Mouse (Mus musculus): ENCODE measurements around the gene Phospho1. TPM values are rescaled to one million over a fixed set of nuclear protein-coding genes. Genes with fewer than 3 reads are reported as not detected.

Gene Phospho1
- polyA plus RNA-seq, 1 experiment from 2014 or later = not detected

DNA sequence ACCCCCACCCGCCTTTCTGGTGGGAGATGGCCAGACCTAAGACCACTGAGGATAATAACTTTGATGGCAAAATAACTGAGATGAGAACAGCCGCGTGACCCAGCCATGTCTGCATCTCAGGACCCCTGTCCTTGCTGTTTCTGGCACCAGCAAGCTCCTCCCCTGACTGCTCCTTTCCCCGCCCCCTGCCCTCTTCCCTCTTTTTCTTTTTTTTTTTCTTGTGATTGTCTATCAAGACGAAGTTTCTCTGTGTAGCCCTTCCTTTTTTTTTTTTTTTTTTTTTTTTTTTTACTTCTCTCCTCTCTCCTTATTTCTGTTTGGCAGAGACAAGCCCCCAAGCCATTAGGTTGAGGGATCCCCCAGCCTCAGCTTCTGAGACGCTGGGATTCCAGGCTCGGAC lies 13.5 kb upstream of the Phospho1 start:
- no peak overlapping the region for H3K27ac ChIP-seq

DNA sequence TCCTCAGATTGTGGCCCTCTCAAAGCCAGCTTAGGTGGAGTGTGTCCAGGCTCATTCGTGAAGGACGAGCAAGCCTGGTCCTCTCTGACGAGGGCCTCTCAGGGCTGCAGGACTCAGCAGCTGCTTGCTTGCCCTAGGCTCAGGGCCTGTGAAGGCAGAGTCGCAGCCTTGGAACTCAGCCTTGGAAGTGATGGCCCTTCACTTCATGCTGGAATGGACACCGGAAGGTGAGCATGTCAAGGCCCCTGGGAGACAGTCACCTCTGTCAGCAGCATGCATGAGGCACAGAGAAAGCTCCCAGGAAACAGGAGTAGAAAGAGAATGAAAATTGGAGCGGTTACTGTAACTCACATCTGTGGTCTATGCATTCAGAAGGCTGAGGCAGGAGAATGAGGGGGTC lies 12.6 kb upstream of the Phospho1 start:
- Histone ChIP-seq H3K27ac (no peak overlapping the region), H3K36me3 (ENCODE audit: insufficient read depth, low read length) (no peaks in the 10 kb centered on the region), H3K4me3 (replicated peaks; ENCODE audit: low read depth, low read length) (no peak overlapping the region), H3K9me3 (replicated peaks; ENCODE audit: low read length) (no peaks in the 10 kb centered on the region), H3K27me3 (ENCODE audit: insufficient read depth, low read length) (no peaks in the 10 kb centered on the region), H3K4me2 (ENCODE audit: low read length) (no peak overlapping the region), H3K9ac (ENCODE audit: low read depth, low read length) (no peak overlapping the region), H3K4me1 (replicated peaks; ENCODE audit: insufficient read depth, low read length) (no peaks in the 10 kb centered on the region)
- ATAC-seq (replicated peaks; ENCODE audit: low FRiP score, low read depth) = no peak
- no peak for DNase-seq (ENCODE audit: low spot score)
- TF ChIP-seq CTCF (IDR thresholded peaks at IDR 0.05; ENCODE audit: low read depth) = no peak
- 87% methylated on average over 6 of the region's 6 CpGs for WGBS

More for the DNA sequence above, 13.5 kb upstream of the Phospho1 start:
- Histone ChIP-seq H3K36me3 (ENCODE audit: insufficient read depth, low read length) (no peaks in the 10 kb centered on the region), H3K4me3 (replicated peaks; ENCODE audit: low read depth, low read length) (no peak overlapping the region), H3K4me2 (ENCODE audit: low read length) (no peak overlapping the region), H3K4me1 (replicated peaks; ENCODE audit: insufficient read depth, low read length) (no peaks in the 10 kb centered on the region), H3K9ac (ENCODE audit: low read depth, low read length) (no peak overlapping the region), H3K27me3 (ENCODE audit: insufficient read depth, low read length) (no peaks in the 10 kb centered on the region), H3K9me3 (replicated peaks; ENCODE audit: low read length) (no peaks in the 10 kb centered on the region)
- DNase-seq (ENCODE audit: low spot score) = no peak
- no peak for ATAC-seq (replicated peaks; ENCODE audit: low FRiP score, low read depth)
- WGBS = 71% methylated on average over 7 of the region's 7 CpGs
- TF ChIP-seq CTCF (IDR thresholded peaks at IDR 0.05; ENCODE audit: low read depth) = no peak

DNA sequence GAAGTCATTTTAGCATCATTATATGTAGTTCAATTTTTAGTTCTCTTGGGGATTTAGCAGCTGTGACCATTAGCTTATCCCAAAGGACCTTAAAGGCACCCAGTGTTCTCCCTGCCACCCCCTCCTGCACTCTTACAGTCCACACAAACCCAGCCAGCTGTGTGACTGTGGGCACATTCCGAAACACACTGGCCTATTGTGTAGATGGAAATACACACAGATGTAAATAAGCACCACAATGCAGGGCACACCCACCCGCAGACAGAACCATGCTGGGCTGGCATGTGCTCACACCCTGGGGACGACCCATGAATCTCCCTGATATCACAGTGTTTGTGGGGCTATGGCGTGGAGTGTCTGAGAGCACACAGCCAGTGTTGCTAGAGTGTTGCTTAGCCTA lies 12.1 kb upstream of the Phospho1 start:
- H3K9ac ChIP-seq (ENCODE audit: low read depth, low read length) = no peak overlapping the region
- DNase-seq (ENCODE audit: low spot score) = no peak
- H3K27ac ChIP-seq = no peak overlapping the region
- H3K4me1 ChIP-seq (replicated peaks; ENCODE audit: insufficient read depth, low read length) = no peaks in the 10 kb centered on the region
- WGBS = 81% methylated on average over 4 of the region's 4 CpGs
- no peak overlapping the region for H3K4me2 ChIP-seq (ENCODE audit: low read length)
- ATAC-seq (replicated peaks; ENCODE audit: low FRiP score, low read depth) = no peak
- no peak overlapping the region for H3K4me3 ChIP-seq (replicated peaks; ENCODE audit: low read depth, low read length)
- H3K9me3 ChIP-seq (replicated peaks; ENCODE audit: low read length) = no peaks in the 10 kb centered on the region
- no peak for TF ChIP-seq CTCF (IDR thresholded peaks at IDR 0.05; ENCODE audit: low read depth)
- no peaks in the 10 kb centered on the region for H3K36me3 ChIP-seq (ENCODE audit: insufficient read depth, low read length)
- no peaks in the 10 kb centered on the region for H3K27me3 ChIP-seq (ENCODE audit: insufficient read depth, low read length)

DNA sequence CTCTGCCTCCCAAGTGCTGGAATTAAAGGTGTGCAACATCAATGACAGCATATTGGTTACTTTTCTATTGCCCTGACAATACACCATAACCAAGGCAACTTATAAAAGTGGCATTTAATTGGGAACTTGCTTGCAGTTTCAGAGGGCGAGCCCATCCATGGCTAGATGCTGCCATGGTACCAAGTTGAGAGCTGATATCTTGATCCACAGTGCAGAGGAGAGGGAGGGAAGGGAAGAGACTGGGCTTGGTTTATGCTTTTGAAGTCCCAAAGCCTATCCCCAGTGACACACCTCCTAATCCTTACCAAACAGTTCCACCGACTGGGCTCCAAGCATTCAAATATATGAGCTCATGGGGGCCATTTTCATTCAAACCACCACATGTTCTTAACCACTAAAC lies 10.2 kb upstream of the Phospho1 start:
- no peak for TF ChIP-seq CTCF (IDR thresholded peaks at IDR 0.05; ENCODE audit: low read depth)
- 89% methylated on average over 2 of the region's 2 CpGs for WGBS
- Histone ChIP-seq H3K9me3 (replicated peaks; ENCODE audit: low read length) (no peaks in the 10 kb centered on the region), H3K4me3 (replicated peaks; ENCODE audit: low read depth, low read length) (no peak overlapping the region), H3K4me2 (ENCODE audit: low read length) (no peak overlapping the region), H3K9ac (ENCODE audit: low read depth, low read length) (no peak overlapping the region), H3K27me3 (ENCODE audit: insufficient read depth, low read length) (no peaks in the 10 kb centered on the region), H3K36me3 (ENCODE audit: insufficient read depth, low read length) (no peaks in the 10 kb centered on the region), H3K27ac (no peak overlapping the region), H3K4me1 (replicated peaks; ENCODE audit: insufficient read depth, low read length) (no peaks in the 10 kb centered on the region)
- DNase-seq (ENCODE audit: low spot score) (no peak), ATAC-seq (replicated peaks; ENCODE audit: low FRiP score, low read depth) (no peak)

DNA sequence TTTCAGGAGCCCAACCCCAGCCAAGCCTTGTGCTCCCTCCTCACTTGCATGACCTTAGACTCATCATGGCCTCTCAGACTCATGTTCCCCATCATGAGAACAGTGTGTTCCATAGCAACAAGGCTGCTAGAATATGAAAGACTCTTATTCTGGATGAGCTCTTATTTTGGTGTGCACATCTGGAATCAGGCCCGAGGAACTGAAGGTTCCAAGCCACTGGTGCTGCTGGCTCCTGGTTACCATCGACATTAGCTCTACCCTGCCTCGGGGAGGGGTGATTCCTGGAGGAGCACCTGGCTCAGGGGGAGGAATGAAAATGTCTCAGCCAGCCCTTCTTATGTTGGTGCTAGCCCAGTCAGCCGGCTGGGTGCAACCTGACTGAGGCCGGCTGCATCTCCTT lies 9.4 kb upstream of the Phospho1 start:
- 45% methylated on average over 5 of the region's 5 CpGs for WGBS
- no peak for TF ChIP-seq CTCF (IDR thresholded peaks at IDR 0.05; ENCODE audit: low read depth)
- no peak overlapping the region for H3K4me2 ChIP-seq (ENCODE audit: low read length)

DNA sequence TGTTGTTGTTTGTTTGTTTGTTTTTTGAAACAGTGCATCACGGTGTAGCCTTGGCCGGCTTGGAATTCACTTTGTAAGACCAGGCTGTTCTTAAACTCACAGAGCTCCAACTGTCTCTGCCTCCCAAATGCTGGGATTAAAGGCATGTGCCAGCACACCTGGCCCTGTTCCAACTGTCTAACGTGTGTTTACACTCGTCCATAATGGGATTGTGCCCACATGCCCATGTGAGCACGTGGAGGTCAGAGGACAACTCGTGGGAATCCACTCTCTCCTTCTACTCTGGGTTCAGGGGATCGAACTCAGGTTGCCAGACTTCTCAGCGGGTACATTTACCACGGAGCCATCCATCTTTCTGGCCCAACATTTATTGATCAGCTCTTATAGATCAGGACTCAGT lies 8.9 kb upstream of the Phospho1 start:
- no peak overlapping the region for H3K9ac ChIP-seq (ENCODE audit: low read depth, low read length)
- no peak overlapping the region for H3K4me3 ChIP-seq (replicated peaks; ENCODE audit: low read depth, low read length)
- no peaks in the 10 kb centered on the region for H3K9me3 ChIP-seq (replicated peaks; ENCODE audit: low read length)
- no peaks in the 10 kb centered on the region for H3K27me3 ChIP-seq (ENCODE audit: insufficient read depth, low read length)
- ATAC-seq (replicated peaks; ENCODE audit: low FRiP score, low read depth) = no peak
- no peaks in the 10 kb centered on the region for H3K4me1 ChIP-seq (replicated peaks; ENCODE audit: insufficient read depth, low read length)
- WGBS = 74% methylated on average over 9 of the region's 9 CpGs
- H3K4me2 ChIP-seq (ENCODE audit: low read length) = no peak overlapping the region
- no peak for DNase-seq (ENCODE audit: low spot score)
- H3K27ac ChIP-seq = no peak overlapping the region
- no peak for TF ChIP-seq CTCF (IDR thresholded peaks at IDR 0.05; ENCODE audit: low read depth)
- H3K36me3 ChIP-seq (ENCODE audit: insufficient read depth, low read length) = no peaks in the 10 kb centered on the region

More for the DNA sequence above, 9.4 kb upstream of the Phospho1 start:
- Histone ChIP-seq H3K4me1 (replicated peaks; ENCODE audit: insufficient read depth, low read length) (no peaks in the 10 kb centered on the region), H3K4me3 (replicated peaks; ENCODE audit: low read depth, low read length) (no peak overlapping the region), H3K9me3 (replicated peaks; ENCODE audit: low read length) (no peaks in the 10 kb centered on the region), H3K27me3 (ENCODE audit: insufficient read depth, low read length) (no peaks in the 10 kb centered on the region), H3K9ac (ENCODE audit: low read depth, low read length) (no peak overlapping the region), H3K27ac (no peak overlapping the region), H3K36me3 (ENCODE audit: insufficient read depth, low read length) (no peaks in the 10 kb centered on the region)
- ATAC-seq (replicated peaks; ENCODE audit: low FRiP score, low read depth) (no peak), DNase-seq (ENCODE audit: low spot score) (no peak)

DNA sequence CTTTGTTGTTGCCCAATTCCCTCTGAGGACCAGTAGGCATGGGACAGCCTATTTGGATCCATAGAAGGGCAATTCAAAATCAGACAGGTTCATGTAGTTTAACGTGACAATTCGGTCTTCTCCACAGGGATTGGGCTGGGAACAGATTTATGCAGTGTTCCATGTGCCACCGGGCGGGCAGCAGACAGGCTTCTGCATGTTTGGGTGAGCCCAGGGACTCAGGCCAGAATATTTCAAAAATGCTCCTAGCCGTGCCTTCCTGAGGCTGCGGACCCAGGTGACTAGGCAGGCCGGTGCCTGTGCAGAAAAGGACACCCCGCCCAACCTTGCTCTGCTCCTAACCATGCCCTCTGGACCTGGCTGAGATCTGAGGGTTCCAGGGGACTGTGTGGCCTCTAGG lies 5.2 kb upstream of the Phospho1 start:
- WGBS = 81% methylated on average over 8 of the region's 8 CpGs

More for the DNA sequence above, 5.2 kb upstream of the Phospho1 start:
- Histone ChIP-seq H3K4me1 (replicated peaks; ENCODE audit: insufficient read depth, low read length) (no peaks in the 10 kb centered on the region), H3K27ac (no peak overlapping the region), H3K4me2 (ENCODE audit: low read length) (no peak overlapping the region), H3K36me3 (ENCODE audit: insufficient read depth, low read length) (no peaks in the 10 kb centered on the region), H3K27me3 (ENCODE audit: insufficient read depth, low read length) (no peaks in the 10 kb centered on the region), H3K9ac (ENCODE audit: low read depth, low read length) (no peak overlapping the region), H3K9me3 (replicated peaks; ENCODE audit: low read length) (no peaks in the 10 kb centered on the region), H3K4me3 (replicated peaks; ENCODE audit: low read depth, low read length) (no peak overlapping the region)
- no peak for TF ChIP-seq CTCF (IDR thresholded peaks at IDR 0.05; ENCODE audit: low read depth)
- DNase-seq (ENCODE audit: low spot score) (no peak), ATAC-seq (replicated peaks; ENCODE audit: low FRiP score, low read depth) (no peak)
